Mouse (Mus musculus) liver, embryonic 12.5 days (tissue): ENCODE results near the gene Rab37. TPM values are rescaled to one million over a fixed set of nuclear protein-coding genes. Genes with fewer than 3 reads are reported as not detected.

ENCODE experiments used
- ATAC-seq: fragments of 200-750 bp; cut with Nextera tagmentation; 2 replicates; pipeline ENCODE4 v1.8.0; 2017; ENCODE audit warnings: moderate number of reproducible peaks, mild to moderate bottlenecking, moderate library complexity
- H3K27ac ChIP-seq: fragments of 300-500 bp; sonication (generic); 2 replicates; pipeline ENCODE4 v1.5.1; 2016; ENCODE audit warnings: mild to moderate bottlenecking
- H3K27me3 ChIP-seq: fragments of 300-500 bp; sonication (generic); replicated peaks from 2 replicates; pipeline ENCODE4 v1.6.1; 2016; ENCODE audit warnings: mild to moderate bottlenecking, moderate library complexity
- H3K36me3 ChIP-seq: fragments of 300-500 bp; sonication (generic); 2 replicates; pipeline ENCODE4 v1.6.1; 2016; ENCODE audit warnings: mild to moderate bottlenecking, moderate library complexity
- H3K4me1 ChIP-seq: fragments of 300-500 bp; sonication (generic); 2 replicates; pipeline ENCODE4 v1.6.1; 2016
- H3K4me2 ChIP-seq: fragments of 300-500 bp; sonication (generic); 2 replicates; pipeline ENCODE4 v1.6.1; 2016; ENCODE audit warnings: mild to moderate bottlenecking, moderate library complexity
- H3K4me3 ChIP-seq: fragments of 300-500 bp; sonication (generic); 2 replicates; pipeline ENCODE4 v1.5.1; 2016; ENCODE audit warnings: mild to moderate bottlenecking, moderate library complexity
- H3K9ac ChIP-seq: fragments of 300-500 bp; sonication (generic); 2 replicates; pipeline ENCODE4 v1.6.1; 2016; ENCODE audit warnings: mild to moderate bottlenecking, moderate library complexity
- H3K9me3 ChIP-seq: fragments of 300-500 bp; sonication (generic); replicated peaks from 2 replicates; pipeline ENCODE4 v1.6.1; 2016; ENCODE audit warnings: mild to moderate bottlenecking, moderate library complexity
- WGBS: fragments of 180-500 bp; shearing (Covaris S2); methylation state at CpG from one replicate; pipeline ENCODE4 v1.1.7; 2016; ENCODE audit not compliant: insufficient replicate concordance; 5-methylcytosine and 5-hydroxymethylcytosine counted together
- polyA plus RNA-seq: library from polyadenylated mRNA; unstranded; fragments of >200 nt; fragmentation: Nextera tagmentation; extraction: Ambion mirVana; gene quantifications from 2 replicates; pipeline ENCODE4 v1.2.1, GENCODE M21; 2016

The Rab37 gene
- polyA plus RNA-seq, 1 experiment from 2014 or later, result 6.1 TPM

GRCm38 (mm10) chr11:115150741-115151254, 59.6 kb downstream of the Rab37 start:
- H3K36me3 ChIP-seq, result no peaks in the 10 kb centered on the region
- H3K4me2 ChIP-seq, result no peak overlapping the region
- no peak overlapping the region for H3K27ac ChIP-seq
- no peak overlapping the region for H3K4me3 ChIP-seq
- peaks cover 40% of the 10 kb centered on the region for H3K4me1 ChIP-seq
- peaks cover 42% of the 10 kb centered on the region for H3K27me3 ChIP-seq
- ATAC-seq, result no peak
- no peak overlapping the region for H3K9ac ChIP-seq
- 58% methylated on average over 6 of the region's 6 CpGs for WGBS
- H3K9me3 ChIP-seq, result no peaks in the 10 kb centered on the region

- Histone ChIP-seq H3K36me3 (no peaks in the 10 kb centered on the region), H3K4me2 (peak overlapping the region; percentile 50), H3K27ac (no peak overlapping the region), H3K27me3 (peaks cover 44% of the 10 kb centered on the region), H3K9ac (no peak overlapping the region), H3K4me3 (peak overlapping the region; percentile 21; the same call in 1 of the 2 replicates), H3K4me1 (peaks cover 40% of the 10 kb centered on the region), H3K9me3 (no peaks in the 10 kb centered on the region)
- no peak for ATAC-seq
- WGBS, result 19% methylated on average over 15 of the region's 15 CpGs
Observed at GRCm38 (mm10) chr11:115151755-115152429, 60.7 kb downstream of the Rab37 start.

GRCm38 (mm10) chr11:115153088-115153487, 61.9 kb downstream of the Rab37 start:
- H3K27me3 ChIP-seq, result peaks cover 47% of the 10 kb centered on the region
- H3K4me2 ChIP-seq, result no peak overlapping the region
- no peak overlapping the region for H3K9ac ChIP-seq
- H3K36me3 ChIP-seq, result no peaks in the 10 kb centered on the region
- WGBS, result 69% methylated on average over 9 of the region's 9 CpGs
- peaks cover 48% of the 10 kb centered on the region for H3K4me1 ChIP-seq
- no peaks in the 10 kb centered on the region for H3K9me3 ChIP-seq
- ATAC-seq, result no peak
- H3K27ac ChIP-seq, result no peak overlapping the region
- no peak overlapping the region for H3K4me3 ChIP-seq

DNA sequence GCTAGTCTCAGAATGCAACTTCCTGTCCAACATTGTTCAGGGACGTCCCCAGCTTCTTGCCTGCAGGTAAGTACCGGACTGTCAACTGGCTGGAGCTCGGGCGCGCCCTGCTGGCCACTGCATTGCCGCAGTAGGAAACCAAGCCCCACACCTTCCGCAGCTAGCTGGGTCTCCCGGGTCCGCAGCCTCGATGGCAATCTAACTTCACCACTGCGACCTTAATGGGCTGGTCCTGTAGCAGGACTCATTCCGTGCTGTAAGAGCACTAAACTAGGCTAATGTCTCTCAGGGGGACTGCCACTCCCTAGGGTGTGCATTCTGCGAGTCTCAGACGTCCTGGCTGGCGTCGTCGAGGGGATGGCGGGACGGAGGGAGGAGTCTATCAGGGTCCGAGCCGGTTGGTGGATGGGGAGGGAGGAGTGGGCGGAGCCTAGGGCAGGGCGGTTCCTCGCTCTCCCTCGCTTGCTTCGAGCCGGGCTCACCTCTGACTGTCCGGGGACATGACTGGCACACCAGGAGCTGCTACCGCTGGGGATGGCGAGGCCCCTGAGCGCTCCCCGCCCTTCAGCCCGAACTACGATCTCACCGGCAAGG, 62.6 kb downstream of the Rab37 start:
- H3K9ac ChIP-seq, result no peak overlapping the region
- H3K4me1 ChIP-seq, result peaks cover 55% of the 10 kb centered on the region
- no peak overlapping the region for H3K27ac ChIP-seq
- no peaks in the 10 kb centered on the region for H3K9me3 ChIP-seq
- under 1% methylated on average over 35 of the region's 35 CpGs for WGBS
- peak overlapping the region; percentile 65 for H3K4me2 ChIP-seq
- ATAC-seq, result peak; percentile 86
- peak overlapping the region; percentile 38 for H3K4me3 ChIP-seq
- peaks cover 47% of the 10 kb centered on the region for H3K27me3 ChIP-seq
- no peaks in the 10 kb centered on the region for H3K36me3 ChIP-seq

DNA sequence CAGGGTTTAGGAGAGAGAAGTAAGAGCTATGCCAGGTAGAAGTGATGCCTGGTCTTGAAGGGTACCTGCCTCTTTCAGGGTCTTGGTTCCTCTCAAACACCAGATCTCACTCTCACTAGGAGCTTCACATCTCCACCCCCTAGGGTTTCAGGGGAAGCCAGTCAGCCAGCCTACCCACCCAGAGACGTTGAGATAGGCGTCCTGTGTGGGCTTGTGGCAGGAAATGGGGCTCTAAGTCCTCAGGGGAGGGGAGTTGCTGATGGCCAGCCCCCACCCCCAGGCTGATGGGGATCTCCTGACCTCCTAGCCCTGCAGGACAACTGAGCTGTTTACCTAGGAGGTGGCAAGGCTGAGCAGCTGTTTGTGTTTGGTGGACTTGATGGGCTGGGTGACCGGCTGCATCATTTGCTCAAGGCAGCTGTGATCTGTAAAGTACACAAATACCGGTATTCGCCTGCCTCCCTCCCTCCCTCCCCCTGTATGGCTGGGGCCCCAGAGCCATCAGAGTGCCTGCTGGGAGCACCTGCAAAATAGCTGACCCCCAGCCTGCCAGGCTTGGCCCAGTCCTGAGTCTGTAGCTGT, 63.9 kb downstream of the Rab37 start:
- Histone ChIP-seq H3K36me3 (no peaks in the 10 kb centered on the region), H3K4me2 (peak overlapping the region; percentile 65), H3K4me1 (peaks cover 59% of the 10 kb centered on the region), H3K9me3 (no peaks in the 10 kb centered on the region), H3K27me3 (peaks cover 47% of the 10 kb centered on the region), H3K27ac (no peak overlapping the region), H3K4me3 (peak overlapping the region; percentile 38), H3K9ac (peak overlapping the region; percentile 28)
- WGBS, result 1% methylated on average over 5 of the region's 5 CpGs
- no peak for ATAC-seq

DNA sequence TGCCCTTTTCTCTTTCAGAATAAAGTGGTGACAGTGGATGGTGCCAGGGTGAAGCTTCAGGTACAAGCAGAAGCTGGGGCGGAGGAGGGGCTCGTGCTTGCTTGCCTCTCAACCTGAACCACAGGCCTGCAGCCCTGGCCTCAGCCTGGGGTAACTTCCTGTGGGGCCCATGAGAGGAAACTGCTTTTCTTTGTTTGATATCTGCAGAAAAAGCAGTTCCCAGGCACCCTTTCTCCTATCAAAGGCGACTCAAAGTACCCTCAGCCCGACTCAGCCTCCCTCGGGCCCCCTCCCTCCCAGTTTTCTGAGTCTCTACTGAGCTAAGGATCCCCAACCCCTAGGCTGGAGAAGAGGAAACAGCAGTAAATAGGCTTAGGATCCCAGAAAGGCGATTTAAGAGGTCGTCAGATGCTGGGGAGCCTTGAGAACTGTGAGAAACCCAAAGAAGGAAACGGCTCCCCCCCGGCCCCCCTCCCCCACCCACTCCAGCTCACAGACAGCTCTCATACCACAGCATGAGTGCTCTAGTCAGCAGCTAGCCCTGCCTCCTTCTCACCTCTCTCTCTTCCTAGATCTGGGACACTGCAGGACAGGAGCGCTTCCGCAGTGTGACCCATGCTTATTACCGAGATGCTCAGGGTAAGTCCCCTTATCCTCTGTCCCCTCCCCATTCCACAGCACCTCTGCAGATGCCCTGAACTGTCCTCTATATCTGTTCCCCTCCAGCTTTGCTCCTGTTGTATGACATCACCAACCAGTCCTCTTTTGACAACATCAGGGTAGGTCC, 66.9 kb downstream of the Rab37 start:
- peak overlapping the region; percentile 28; the same call in 1 of the 2 replicates for H3K4me2 ChIP-seq
- H3K4me1 ChIP-seq, result peaks cover 72% of the 10 kb centered on the region
- no peak for ATAC-seq
- H3K27me3 ChIP-seq, result peaks cover 34% of the 10 kb centered on the region
- H3K36me3 ChIP-seq, result no peaks in the 10 kb centered on the region
- WGBS, result 8% methylated on average over 12 of the region's 12 CpGs
- H3K4me3 ChIP-seq, result no peak overlapping the region
- no peak overlapping the region for H3K9ac ChIP-seq
- H3K27ac ChIP-seq, result peak overlapping the region; percentile 65
- H3K9me3 ChIP-seq, result no peaks in the 10 kb centered on the region

- H3K9ac ChIP-seq, result no peak overlapping the region
- peaks cover 68% of the 10 kb centered on the region for H3K4me1 ChIP-seq
- no peak for ATAC-seq
- no peak overlapping the region for H3K4me2 ChIP-seq
- WGBS, result 64% methylated on average over 11 of the region's 11 CpGs
- H3K36me3 ChIP-seq, result no peaks in the 10 kb centered on the region
- H3K27ac ChIP-seq, result peak overlapping the region; percentile 18; the same call in 1 of the 2 replicates
- H3K9me3 ChIP-seq, result no peaks in the 10 kb centered on the region
- peaks cover 15% of the 10 kb centered on the region for H3K27me3 ChIP-seq
- no peak overlapping the region for H3K4me3 ChIP-seq
Observed at GRCm38 (mm10) chr11:115160016-115160797, 69.0 kb downstream of the Rab37 start.

GRCm38 (mm10) chr11:115160883-115161577, 69.8 kb downstream of the Rab37 start:
- Histone ChIP-seq H3K9ac (no peak overlapping the region), H3K36me3 (no peaks in the 10 kb centered on the region), H3K4me1 (peaks cover 69% of the 10 kb centered on the region), H3K4me2 (peak overlapping the region; percentile 84), H3K4me3 (no peak overlapping the region), H3K27me3 (0 out of 2 replicates have a peak, but pooled peaks cover 7% of the 10 kb centered on the region), H3K9me3 (no peaks in the 10 kb centered on the region), H3K27ac (peak overlapping the region; percentile 78)
- WGBS, result 20% methylated on average over 10 of the region's 10 CpGs
- no peak for ATAC-seq

GRCm38 (mm10) chr11:115161578-115162204, 70.5 kb downstream of the Rab37 start:
- H3K9me3 ChIP-seq, result no peaks in the 10 kb centered on the region
- H3K36me3 ChIP-seq, result no peaks in the 10 kb centered on the region
- ATAC-seq, result no peak
- 0 out of 2 replicates have a peak, but pooled peaks cover 4% of the 10 kb centered on the region for H3K27me3 ChIP-seq
- no peak overlapping the region for H3K4me3 ChIP-seq
- no peak overlapping the region; the same call in 1 of the 2 replicates for H3K9ac ChIP-seq
- H3K4me2 ChIP-seq, result peak overlapping the region; percentile 84
- 23% methylated on average over 9 of the region's 9 CpGs for WGBS
- H3K27ac ChIP-seq, result peak overlapping the region; percentile 78
- peaks cover 74% of the 10 kb centered on the region for H3K4me1 ChIP-seq

- Histone ChIP-seq H3K9me3 (no peaks in the 10 kb centered on the region), H3K4me2 (peak overlapping the region; percentile 84), H3K4me1 (peaks cover 79% of the 10 kb centered on the region), H3K27me3 (no peaks in the 10 kb centered on the region), H3K9ac (peak overlapping the region; percentile 71), H3K4me3 (peak overlapping the region; percentile 70), H3K36me3 (peaks cover 2% of the 10 kb centered on the region; the same call in 1 of the 2 replicates), H3K27ac (peak overlapping the region; percentile 78)
- no peak for ATAC-seq
- 22% methylated on average over 9 of the region's 9 CpGs for WGBS
Observed at GRCm38 (mm10) chr11:115162205-115162601, 71.0 kb downstream of the Rab37 start.
